Mouse (Mus musculus) MEL (cell line): ENCODE data around the gene Arhgef3.
"Not testable (repeated sequence)": the region's sequence is repeated elsewhere in the genome, so short reads cannot be mapped to it uniquely, and the experiment has no call there.

ENCODE experiments used
- CHD1 ChIP-seq: IDR thresholded peaks from 2 replicates; pipeline ENCODE4 v1.6.1; 2012; ENCODE audit warnings: low read depth, mild to moderate bottlenecking, inconsistent platforms, low read length, improper control_type of control experiment
- CTCF ChIP-seq, 3 experiments: IDR thresholded peaks in 2 of 3; conservative IDR thresholded peaks in 1 of 3; 2 replicates each; pipeline ENCODE4 v1.5.1; 2011 to 2012; ENCODE audit warnings: low read length in 3 of 3, low read depth in 2 of 3, mild to moderate bottlenecking in 2 of 3, improper control_type of control experiment in 1 of 3, inconsistent platforms in 1 of 3, mixed read lengths in 1 of 3, moderate library complexity in 1 of 3; ENCODE audit not compliant: control insufficient read depth in 1 of 3, insufficient read depth in 1 of 3, poor library complexity in 1 of 3, severe bottlenecking in 1 of 3
- E2F4 ChIP-seq: IDR thresholded peaks from 2 replicates; pipeline ENCODE4 v1.6.1; 2011; ENCODE audit warnings: low read depth, low read length, improper control_type of control experiment, borderline replicate concordance
- EP300 ChIP-seq, 2 experiments: IDR thresholded peaks; 2 replicates each; pipeline ENCODE4 v1.6.1; 2011; ENCODE audit warnings: improper control_type of control experiment in 2 of 2, low read length in 2 of 2, low read depth in 1 of 2, mild to moderate bottlenecking in 1 of 2
- KAT2A ChIP-seq: conservative IDR thresholded peaks from 2 replicates; pipeline ENCODE4 v1.6.1; 2012; ENCODE audit warnings: low read depth, low read length, improper control_type of control experiment, inconsistent platforms
- MAX ChIP-seq: IDR thresholded peaks from 2 replicates; pipeline ENCODE4 v1.6.1; 2011; ENCODE audit warnings: low read length, improper control_type of control experiment
- MXI1 ChIP-seq: IDR thresholded peaks from 2 replicates; pipeline ENCODE4 v1.6.1; 2011; ENCODE audit warnings: mild to moderate bottlenecking, low read depth, low read length, improper control_type of control experiment
- POLR2A ChIP-seq, 2 experiments: IDR thresholded peaks; 2 replicates each; pipeline ENCODE4 v1.6.1; 2011 to 2012; ENCODE audit warnings: low read length in 2 of 2, mild to moderate bottlenecking in 2 of 2, control low read depth in 1 of 2, improper control_type of control experiment in 1 of 2, low read depth in 1 of 2, moderate library complexity in 1 of 2; ENCODE audit not compliant: control insufficient read depth in 1 of 2, insufficient read depth in 1 of 2, poor library complexity in 1 of 2
- POLR2AphosphoS2 ChIP-seq: IDR thresholded peaks from 2 replicates; pipeline ENCODE4 v1.6.1; 2011; ENCODE audit warnings: low read length, improper control_type of control experiment
- TCF12 ChIP-seq: IDR thresholded peaks from 2 replicates; pipeline ENCODE4 v1.6.1; 2014; ENCODE audit warnings: low read depth, mild to moderate bottlenecking, inconsistent platforms, low read length, improper control_type of control experiment, moderate library complexity
- ZMIZ1 ChIP-seq: IDR thresholded peaks from 2 replicates; pipeline ENCODE4 v1.6.1; 2012; ENCODE audit warnings: low read depth, mild to moderate bottlenecking, inconsistent platforms, low read length, improper control_type of control experiment, moderate library complexity

- TF ChIP-seq POLR2AphosphoS2; EP300 (IDR thresholded peaks at IDR 0.05; ENCODE audit: low read depth in 1 of 2, low read length in 2 of 2); POLR2A (IDR thresholded peaks at IDR 0.05; ENCODE audit: control insufficient read depth in 1 of 2, insufficient read depth in 1 of 2, low read depth in 1 of 2, low read length in 2 of 2, poor library complexity in 1 of 2); E2F4; CTCF (IDR thresholded peaks at IDR 0.05 in 2 of 3, conservative IDR thresholded peaks at IDR 0.05 in 1 of 3; ENCODE audit: control insufficient read depth in 1 of 3, insufficient read depth in 1 of 3, low read depth in 2 of 3, low read length in 3 of 3, poor library complexity in 1 of 3, severe bottlenecking in 1 of 3); CHD1; ZMIZ1; MXI1; MAX; KAT2A; TCF12: not testable (repeated sequence)
Observed at GRCm38 (mm10) chr14:27246948-27247347, 132.2 kb downstream of the Arhgef3 start.
